Mouse (Mus musculus): Measurements from ENCODE around the gene Sox5. TPM values are rescaled to one million over a fixed set of nuclear protein-coding genes. Genes with fewer than 3 reads are reported as not detected.

The Sox5 gene
- polyA plus RNA-seq, 1 experiment: 0.85 TPM

GRCm38 (mm10) chr6:144389333-144390054, 392.3 kb downstream of the Sox5 start:
- no peak overlapping the region for H3K27ac ChIP-seq (ENCODE audit: insufficient read depth, low read depth, low read length)
- no peaks in the 10 kb centered on the region for H3K36me3 ChIP-seq (ENCODE audit: control insufficient read depth, insufficient read depth, low read length)
- no peak overlapping the region for H3K4me3 ChIP-seq (ENCODE audit: low read depth, low read length)
- WGBS: 89% methylated on average over 14 of the region's 14 CpGs
- H3K4me1 ChIP-seq (ENCODE audit: control insufficient read depth, insufficient read depth, insufficient read length, low read length): no peaks in the 10 kb centered on the region
- TF ChIP-seq CTCF (IDR thresholded peaks at IDR 0.05; ENCODE audit: extremely low read depth, insufficient read length, insufficient replicate concordance, low read depth, low read length) (no peak), POLR2A (IDR thresholded peaks at IDR 0.05; ENCODE audit: low read depth, low read length) (no peak)
- H3K27me3 ChIP-seq (ENCODE audit: control insufficient read depth, insufficient read depth, low read length): no peaks in the 10 kb centered on the region

GRCm38 (mm10) chr6:144387539-144388255, 394.1 kb downstream of the Sox5 start:
- no peak for TF ChIP-seq POLR2A (IDR thresholded peaks at IDR 0.05; ENCODE audit: low read depth, low read length)
- 61% methylated on average over 17 of the region's 17 CpGs for WGBS
- H3K27ac ChIP-seq (ENCODE audit: insufficient read depth, low read depth, low read length): no peak overlapping the region
- no peaks in the 10 kb centered on the region for H3K27me3 ChIP-seq (ENCODE audit: control insufficient read depth, insufficient read depth, low read length)
- H3K36me3 ChIP-seq (ENCODE audit: control insufficient read depth, insufficient read depth, low read length): no peaks in the 10 kb centered on the region
- no peaks in the 10 kb centered on the region for H3K4me1 ChIP-seq (ENCODE audit: control insufficient read depth, insufficient read depth, insufficient read length, low read length)
- H3K4me3 ChIP-seq (ENCODE audit: low read depth, low read length): no peak overlapping the region

- Histone ChIP-seq H3K4me3 (ENCODE audit: low read depth, low read length) (no peak overlapping the region), H3K4me1 (ENCODE audit: control insufficient read depth, insufficient read depth, insufficient read length, low read length) (no peaks in the 10 kb centered on the region), H3K27ac (ENCODE audit: insufficient read depth, low read depth, low read length) (no peak overlapping the region), H3K27me3 (ENCODE audit: control insufficient read depth, insufficient read depth, low read length) (no peaks in the 10 kb centered on the region), H3K36me3 (ENCODE audit: control insufficient read depth, insufficient read depth, low read length) (no peaks in the 10 kb centered on the region)
- 78% methylated on average over 6 of the region's 6 CpGs for WGBS
- TF ChIP-seq CTCF (IDR thresholded peaks at IDR 0.05; ENCODE audit: extremely low read depth, insufficient read length, insufficient replicate concordance, low read depth, low read length) (no peak), POLR2A (IDR thresholded peaks at IDR 0.05; ENCODE audit: low read depth, low read length) (no peak)
Measured at GRCm38 (mm10) chr6:144380641-144381040, 401.1 kb downstream of the Sox5 start.

- Histone ChIP-seq H3K27ac (ENCODE audit: insufficient read depth, low read depth, low read length) (no peak overlapping the region), H3K27me3 (ENCODE audit: control insufficient read depth, insufficient read depth, low read length) (no peaks in the 10 kb centered on the region), H3K4me1 (ENCODE audit: control insufficient read depth, insufficient read depth, insufficient read length, low read length) (no peaks in the 10 kb centered on the region), H3K36me3 (ENCODE audit: control insufficient read depth, insufficient read depth, low read length) (no peaks in the 10 kb centered on the region), H3K4me3 (ENCODE audit: low read depth, low read length) (no peak overlapping the region)
- WGBS: 80% methylated on average over 15 of the region's 15 CpGs
- TF ChIP-seq POLR2A (IDR thresholded peaks at IDR 0.05; ENCODE audit: low read depth, low read length) (no peak), CTCF (IDR thresholded peaks at IDR 0.05; ENCODE audit: extremely low read depth, insufficient read length, insufficient replicate concordance, low read depth, low read length) (no peak)
Measured at GRCm38 (mm10) chr6:144380171-144380570, 401.6 kb downstream of the Sox5 start.

- H3K27ac ChIP-seq (ENCODE audit: insufficient read depth, low read depth, low read length): no peak overlapping the region
- no peaks in the 10 kb centered on the region for H3K36me3 ChIP-seq (ENCODE audit: control insufficient read depth, insufficient read depth, low read length)
Measured at GRCm38 (mm10) chr6:144374810-144375209, 407.0 kb downstream of the Sox5 start.

GRCm38 (mm10) chr6:144370699-144371098, 411.1 kb downstream of the Sox5 start:
- Histone ChIP-seq H3K36me3 (ENCODE audit: control insufficient read depth, insufficient read depth, low read length) (no peaks in the 10 kb centered on the region), H3K27me3 (ENCODE audit: control insufficient read depth, insufficient read depth, low read length) (no peaks in the 10 kb centered on the region), H3K4me1 (ENCODE audit: control insufficient read depth, insufficient read depth, insufficient read length, low read length) (no peaks in the 10 kb centered on the region), H3K4me3 (ENCODE audit: low read depth, low read length) (no peak overlapping the region), H3K27ac (ENCODE audit: insufficient read depth, low read depth, low read length) (no peak overlapping the region)
- 34% methylated on average over 10 of the region's 10 CpGs for WGBS
- no peak for TF ChIP-seq CTCF (IDR thresholded peaks at IDR 0.05; ENCODE audit: extremely low read depth, insufficient read length, insufficient replicate concordance, low read depth, low read length)
- TF ChIP-seq POLR2A (IDR thresholded peaks at IDR 0.05; ENCODE audit: low read depth, low read length): no peak

More at GRCm38 (mm10) chr6:144374810-144375209, 407.0 kb downstream of the Sox5 start:
- Histone ChIP-seq H3K27me3 (ENCODE audit: control insufficient read depth, insufficient read depth, low read length) (no peaks in the 10 kb centered on the region), H3K4me1 (ENCODE audit: control insufficient read depth, insufficient read depth, insufficient read length, low read length) (no peaks in the 10 kb centered on the region), H3K4me3 (ENCODE audit: low read depth, low read length) (no peak overlapping the region)
- TF ChIP-seq POLR2A (IDR thresholded peaks at IDR 0.05; ENCODE audit: low read depth, low read length) (no peak), CTCF (IDR thresholded peaks at IDR 0.05; ENCODE audit: extremely low read depth, insufficient read length, insufficient replicate concordance, low read depth, low read length) (no peak)
- 74% methylated on average over 11 of the region's 11 CpGs for WGBS

- Histone ChIP-seq H3K4me1 (ENCODE audit: control insufficient read depth, insufficient read depth, insufficient read length, low read length) (no peaks in the 10 kb centered on the region), H3K27me3 (ENCODE audit: control insufficient read depth, insufficient read depth, low read length) (no peaks in the 10 kb centered on the region), H3K4me3 (ENCODE audit: low read depth, low read length) (no peak overlapping the region), H3K27ac (ENCODE audit: insufficient read depth, low read depth, low read length) (no peak overlapping the region), H3K36me3 (ENCODE audit: control insufficient read depth, insufficient read depth, low read length) (no peaks in the 10 kb centered on the region)
- no peak for TF ChIP-seq CTCF (IDR thresholded peaks at IDR 0.05; ENCODE audit: extremely low read depth, insufficient read length, insufficient replicate concordance, low read depth, low read length)
- TF ChIP-seq POLR2A (IDR thresholded peaks at IDR 0.05; ENCODE audit: low read depth, low read length): no peak
- WGBS: 90% methylated on average over 11 of the region's 11 CpGs
Measured at GRCm38 (mm10) chr6:144367626-144368077, 414.1 kb downstream of the Sox5 start.

Data from small intestine, adult 2 months (tissue).